Mouse (Mus musculus): Measurements from ENCODE around the gene Ube2f. TPM values are rescaled to one million over a fixed set of nuclear protein-coding genes. Genes with fewer than 3 reads are reported as not detected.
A peak's percentile ranks its signal among the peaks of the same experiment; 100 is the strongest.

The Ube2f gene
- polyA plus RNA-seq, 1 experiment from 2014 or later, result 84.7 TPM

DNA sequence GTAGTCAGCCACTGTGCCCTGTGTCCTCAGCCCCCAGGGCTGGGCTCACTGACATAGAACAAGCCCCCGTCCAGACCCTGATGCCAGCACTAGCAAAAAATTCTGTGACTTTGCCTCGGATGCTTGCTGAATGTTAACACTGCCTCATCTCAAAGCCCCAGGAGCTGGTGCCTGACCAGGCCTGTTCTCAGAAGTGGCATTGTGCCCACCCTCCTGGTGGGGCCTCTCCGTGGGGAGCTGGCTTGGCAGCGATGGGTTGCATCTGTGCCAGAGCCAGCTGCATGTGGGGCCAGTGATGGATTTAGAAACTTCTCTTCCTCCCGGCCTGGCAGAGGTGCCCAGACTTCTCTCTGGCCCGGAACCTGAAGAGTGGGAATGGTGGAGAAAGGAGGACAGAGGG is 40.3 kb upstream of the Ube2f start:
- Histone ChIP-seq H3K27ac (ENCODE audit: low read depth, low read length) (no peak overlapping the region), H3K4me2 (ENCODE audit: low read depth, low read length, severe bottlenecking) (no peak overlapping the region), H3K9me3 (ENCODE audit: control insufficient read depth, low read length) (no peaks in the 10 kb centered on the region), H3K9ac (ENCODE audit: low read length) (no peak overlapping the region), H3K36me3 (ENCODE audit: control insufficient read depth, insufficient read depth, low read length) (no peaks in the 10 kb centered on the region), H3K4me1 (replicated peaks; ENCODE audit: control insufficient read depth, insufficient read depth, low read length) (no peaks in the 10 kb centered on the region), H3K4me3 (ENCODE audit: low read depth, low read length) (no peak overlapping the region), H3K27me3 (ENCODE audit: control insufficient read depth, insufficient read depth, low read length) (no peaks in the 10 kb centered on the region)
- WGBS, result 90% methylated on average over 6 of the region's 6 CpGs
- ATAC-seq (replicated peaks; ENCODE audit: low FRiP score), result no peak
- no peak for DNase-seq (ENCODE audit: low spot score)

GRCm38 (mm10) chr1:91211099-91211498 is 39.0 kb upstream of the Ube2f start:
- Histone ChIP-seq H3K4me3 (ENCODE audit: low read depth, low read length) (no peak overlapping the region), H3K36me3 (ENCODE audit: control insufficient read depth, insufficient read depth, low read length) (no peaks in the 10 kb centered on the region), H3K4me2 (ENCODE audit: low read depth, low read length, severe bottlenecking) (no peak overlapping the region), H3K4me1 (replicated peaks; ENCODE audit: control insufficient read depth, insufficient read depth, low read length) (no peaks in the 10 kb centered on the region), H3K27me3 (ENCODE audit: control insufficient read depth, insufficient read depth, low read length) (no peaks in the 10 kb centered on the region), H3K9ac (ENCODE audit: low read length) (no peak overlapping the region), H3K9me3 (ENCODE audit: control insufficient read depth, low read length) (no peaks in the 10 kb centered on the region), H3K27ac (ENCODE audit: low read depth, low read length) (no peak overlapping the region)
- no peak for ATAC-seq (replicated peaks; ENCODE audit: low FRiP score)
- 75% methylated on average over 1 of the region's 1 CpGs for WGBS
- peak; percentile 66 for DNase-seq (ENCODE audit: low spot score)

DNA sequence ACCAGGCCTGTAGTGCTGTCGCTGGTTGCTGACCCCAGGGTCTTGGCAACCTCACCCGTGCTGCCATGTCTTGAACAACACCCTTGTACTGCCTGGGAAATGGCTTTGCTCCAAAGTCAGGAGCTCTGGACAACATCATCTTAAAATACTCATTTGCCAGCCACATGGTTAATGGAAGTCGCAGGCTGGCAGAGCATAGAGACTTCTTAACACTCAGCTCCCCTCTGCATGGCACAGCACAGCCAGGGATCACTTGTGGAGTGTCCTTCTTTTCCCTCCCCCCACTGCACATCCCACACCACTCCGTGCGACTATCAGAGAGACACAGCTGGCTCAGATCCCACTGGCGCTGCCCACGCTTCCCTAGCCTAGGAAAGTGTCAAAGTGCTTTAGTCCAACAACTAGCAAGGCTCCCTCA is 38.5 kb upstream of the Ube2f start:
- Histone ChIP-seq H3K27me3 (ENCODE audit: control insufficient read depth, insufficient read depth, low read length) (no peaks in the 10 kb centered on the region), H3K9me3 (ENCODE audit: control insufficient read depth, low read length) (no peaks in the 10 kb centered on the region), H3K36me3 (ENCODE audit: control insufficient read depth, insufficient read depth, low read length) (no peaks in the 10 kb centered on the region), H3K27ac (ENCODE audit: low read depth, low read length) (no peak overlapping the region), H3K4me3 (ENCODE audit: low read depth, low read length) (no peak overlapping the region), H3K4me2 (ENCODE audit: low read depth, low read length, severe bottlenecking) (no peak overlapping the region), H3K9ac (ENCODE audit: low read length) (no peak overlapping the region), H3K4me1 (replicated peaks; ENCODE audit: control insufficient read depth, insufficient read depth, low read length) (no peaks in the 10 kb centered on the region)
- WGBS, result 89% methylated on average over 7 of the region's 7 CpGs
- ATAC-seq (replicated peaks; ENCODE audit: low FRiP score) (no peak), DNase-seq (ENCODE audit: low spot score) (no peak)

DNA sequence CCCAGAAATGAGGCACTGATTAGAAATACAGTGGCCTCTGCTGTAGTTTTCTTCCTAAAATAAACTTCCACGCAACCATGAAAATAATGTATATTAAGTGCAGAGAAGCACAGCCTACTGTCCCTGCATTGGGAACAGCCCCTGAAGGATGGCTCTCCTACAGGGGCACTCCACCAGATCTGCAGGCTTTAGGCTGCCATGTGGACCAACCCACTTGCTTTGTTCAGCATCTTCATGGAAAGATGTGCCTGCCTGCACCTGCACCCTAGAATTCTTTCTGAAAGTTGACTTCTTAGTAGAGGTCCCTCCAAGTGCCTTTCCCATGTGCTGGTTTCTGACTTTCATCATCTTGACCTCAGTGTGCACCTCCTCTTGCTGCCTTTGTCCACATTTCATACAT is 34.8 kb upstream of the Ube2f start:
- no peak for ATAC-seq (replicated peaks; ENCODE audit: low FRiP score)
- no peaks in the 10 kb centered on the region for H3K27me3 ChIP-seq (ENCODE audit: control insufficient read depth, insufficient read depth, low read length)
- H3K9me3 ChIP-seq (ENCODE audit: control insufficient read depth, low read length), result no peaks in the 10 kb centered on the region
- H3K36me3 ChIP-seq (ENCODE audit: control insufficient read depth, insufficient read depth, low read length), result no peaks in the 10 kb centered on the region
- H3K4me2 ChIP-seq (ENCODE audit: low read depth, low read length, severe bottlenecking), result no peak overlapping the region
- H3K4me1 ChIP-seq (replicated peaks; ENCODE audit: control insufficient read depth, insufficient read depth, low read length), result no peaks in the 10 kb centered on the region
- WGBS, result 88% methylated on average over 1 of the region's 1 CpGs
- DNase-seq (ENCODE audit: low spot score), result no peak
- H3K27ac ChIP-seq (ENCODE audit: low read depth, low read length), result no peak overlapping the region
- no peak overlapping the region for H3K9ac ChIP-seq (ENCODE audit: low read length)
- no peak overlapping the region for H3K4me3 ChIP-seq (ENCODE audit: low read depth, low read length)

GRCm38 (mm10) chr1:91215981-91216380 is 34.1 kb upstream of the Ube2f start:
- Histone ChIP-seq H3K36me3 (ENCODE audit: control insufficient read depth, insufficient read depth, low read length) (no peaks in the 10 kb centered on the region), H3K27ac (ENCODE audit: low read depth, low read length) (no peak overlapping the region), H3K4me3 (ENCODE audit: low read depth, low read length) (no peak overlapping the region), H3K4me1 (replicated peaks; ENCODE audit: control insufficient read depth, insufficient read depth, low read length) (no peaks in the 10 kb centered on the region), H3K4me2 (ENCODE audit: low read depth, low read length, severe bottlenecking) (no peak overlapping the region), H3K9me3 (ENCODE audit: control insufficient read depth, low read length) (no peaks in the 10 kb centered on the region), H3K27me3 (ENCODE audit: control insufficient read depth, insufficient read depth, low read length) (no peaks in the 10 kb centered on the region), H3K9ac (ENCODE audit: low read length) (no peak overlapping the region)
- no peak for DNase-seq (ENCODE audit: low spot score)
- WGBS, result 68% methylated on average over 1 of the region's 1 CpGs
- no peak for ATAC-seq (replicated peaks; ENCODE audit: low FRiP score)

DNA sequence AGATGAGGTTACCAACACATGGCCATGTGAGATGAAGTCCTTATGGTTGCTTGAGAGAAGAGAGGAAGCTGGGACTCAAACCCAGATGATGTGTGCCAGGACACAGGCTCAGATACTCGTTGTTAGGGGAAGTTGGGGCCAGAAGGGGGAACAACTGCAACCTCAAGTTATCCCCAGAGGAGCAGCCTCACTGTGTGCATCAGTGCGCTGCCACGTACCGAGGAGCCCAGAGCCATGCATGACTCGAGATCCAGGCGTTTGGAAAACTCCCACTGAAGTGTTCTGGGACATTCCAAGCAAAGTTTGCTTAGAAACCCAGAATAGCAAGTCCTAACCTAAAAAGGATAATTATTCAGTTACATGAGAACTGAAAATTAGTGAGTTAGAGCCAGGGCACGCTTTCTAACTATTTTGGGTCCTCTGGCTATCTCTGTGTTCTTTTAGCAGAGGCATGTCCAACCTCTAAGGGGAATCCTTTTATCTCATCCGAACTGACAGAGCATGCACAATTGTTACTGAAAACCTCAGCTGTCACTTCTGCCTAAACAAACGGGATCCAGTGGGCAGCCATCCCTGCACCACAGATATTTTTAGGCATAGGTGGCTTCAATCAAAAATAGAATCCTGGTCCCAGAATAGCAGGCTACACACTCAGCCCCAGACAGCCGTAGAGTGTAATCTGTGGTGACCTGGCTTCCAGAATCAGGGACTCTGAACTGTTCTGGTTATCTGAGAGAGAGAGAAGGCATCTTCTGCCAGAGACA is 33.4 kb upstream of the Ube2f start:
- no peak for DNase-seq (ENCODE audit: low spot score)
- H3K36me3 ChIP-seq (ENCODE audit: control insufficient read depth, insufficient read depth, low read length), result no peaks in the 10 kb centered on the region
- no peak overlapping the region for H3K4me2 ChIP-seq (ENCODE audit: low read depth, low read length, severe bottlenecking)
- H3K4me1 ChIP-seq (replicated peaks; ENCODE audit: control insufficient read depth, insufficient read depth, low read length), result no peaks in the 10 kb centered on the region
- H3K27me3 ChIP-seq (ENCODE audit: control insufficient read depth, insufficient read depth, low read length), result no peaks in the 10 kb centered on the region
- H3K27ac ChIP-seq (ENCODE audit: low read depth, low read length), result no peak overlapping the region
- no peaks in the 10 kb centered on the region for H3K9me3 ChIP-seq (ENCODE audit: control insufficient read depth, low read length)
- no peak overlapping the region for H3K9ac ChIP-seq (ENCODE audit: low read length)
- ATAC-seq (replicated peaks; ENCODE audit: low FRiP score), result no peak
- WGBS, result 75% methylated on average over 10 of the region's 10 CpGs
- no peak overlapping the region for H3K4me3 ChIP-seq (ENCODE audit: low read depth, low read length)

DNA sequence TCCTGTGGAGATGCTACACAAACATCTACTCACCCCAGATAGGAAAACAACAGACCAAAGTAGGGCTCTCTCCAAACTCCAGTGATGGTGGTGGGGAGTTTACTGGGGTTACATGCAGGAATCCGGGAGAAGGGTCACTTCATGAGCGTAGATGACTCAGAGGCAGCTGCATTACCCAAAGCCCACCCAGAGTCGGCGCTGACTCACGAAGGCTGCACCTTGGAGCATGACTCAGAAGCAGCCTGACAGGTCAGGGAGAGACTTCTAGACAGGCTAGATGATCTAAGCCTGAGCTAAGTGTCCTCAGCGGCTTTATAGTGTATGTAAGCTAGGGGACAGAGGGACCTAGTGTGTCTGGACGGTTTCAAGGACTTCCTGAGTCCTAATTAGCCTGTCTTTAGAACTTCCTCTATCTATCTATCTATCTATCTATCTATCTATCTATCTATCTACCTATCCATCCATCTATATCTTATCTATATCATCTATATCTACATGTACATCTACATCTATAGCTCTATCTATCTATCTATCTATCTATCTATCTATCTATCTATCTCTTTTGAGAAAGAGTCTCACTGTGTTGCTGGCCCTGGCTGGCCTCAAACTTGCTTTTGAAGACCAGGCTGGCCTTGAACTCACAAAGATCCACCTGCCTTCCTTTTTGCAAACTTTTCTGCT is 30.3 kb upstream of the Ube2f start:
- ATAC-seq (replicated peaks; ENCODE audit: low FRiP score), result no peak
- H3K9me3 ChIP-seq (ENCODE audit: control insufficient read depth, low read length), result no peaks in the 10 kb centered on the region
- 91% methylated on average over 7 of the region's 7 CpGs for WGBS
- H3K4me2 ChIP-seq (ENCODE audit: low read depth, low read length, severe bottlenecking), result no peak overlapping the region
- no peak overlapping the region for H3K9ac ChIP-seq (ENCODE audit: low read length)
- H3K4me3 ChIP-seq (ENCODE audit: low read depth, low read length), result no peak overlapping the region
- no peak for DNase-seq (ENCODE audit: low spot score)
- H3K4me1 ChIP-seq (replicated peaks; ENCODE audit: control insufficient read depth, insufficient read depth, low read length), result no peaks in the 10 kb centered on the region
- H3K36me3 ChIP-seq (ENCODE audit: control insufficient read depth, insufficient read depth, low read length), result no peaks in the 10 kb centered on the region
- H3K27me3 ChIP-seq (ENCODE audit: control insufficient read depth, insufficient read depth, low read length), result no peaks in the 10 kb centered on the region
- no peak overlapping the region for H3K27ac ChIP-seq (ENCODE audit: low read depth, low read length)

- no peak for ATAC-seq (replicated peaks; ENCODE audit: low FRiP score)
- 91% methylated on average over 3 of the region's 3 CpGs for WGBS
- DNase-seq (ENCODE audit: low spot score), result no peak
- H3K9ac ChIP-seq (ENCODE audit: low read length), result no peak overlapping the region
- no peaks in the 10 kb centered on the region for H3K9me3 ChIP-seq (ENCODE audit: control insufficient read depth, low read length)
- no peaks in the 10 kb centered on the region for H3K27me3 ChIP-seq (ENCODE audit: control insufficient read depth, insufficient read depth, low read length)
- H3K4me2 ChIP-seq (ENCODE audit: low read depth, low read length, severe bottlenecking), result no peak overlapping the region
- no peak overlapping the region for H3K4me3 ChIP-seq (ENCODE audit: low read depth, low read length)
- no peaks in the 10 kb centered on the region for H3K36me3 ChIP-seq (ENCODE audit: control insufficient read depth, insufficient read depth, low read length)
- no peak overlapping the region for H3K27ac ChIP-seq (ENCODE audit: low read depth, low read length)
- H3K4me1 ChIP-seq (replicated peaks; ENCODE audit: control insufficient read depth, insufficient read depth, low read length), result no peaks in the 10 kb centered on the region
These were observed 29.8 kb upstream of the Ube2f start for GRCm38 (mm10) chr1:91220322-91220672.

DNA sequence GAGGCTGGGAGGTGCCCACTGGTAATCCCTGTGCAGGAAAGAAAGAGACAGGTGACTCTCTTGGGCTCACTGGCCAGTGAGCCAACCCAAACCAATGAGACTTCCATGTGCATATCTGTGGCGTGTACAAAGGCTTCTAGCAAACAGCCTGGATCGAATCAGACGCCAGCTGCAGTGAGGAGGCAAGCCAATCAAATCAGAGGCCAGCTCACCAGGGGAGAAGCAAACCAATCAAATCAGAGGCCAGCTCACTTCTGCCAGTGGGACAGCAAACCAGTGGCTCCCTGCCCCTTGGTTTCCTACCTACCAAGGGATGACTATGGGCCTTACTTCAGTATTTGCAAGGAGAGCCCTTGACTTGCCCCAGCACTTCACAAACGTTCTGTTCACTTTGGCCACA is 23.5 kb upstream of the Ube2f start:
- no peaks in the 10 kb centered on the region for H3K36me3 ChIP-seq (ENCODE audit: control insufficient read depth, insufficient read depth, low read length)
- ATAC-seq (replicated peaks; ENCODE audit: low FRiP score) (no peak), DNase-seq (ENCODE audit: low spot score) (no peak)
- no peaks in the 10 kb centered on the region for H3K4me1 ChIP-seq (replicated peaks; ENCODE audit: control insufficient read depth, insufficient read depth, low read length)
- H3K27ac ChIP-seq (ENCODE audit: low read depth, low read length), result no peak overlapping the region
- H3K9ac ChIP-seq (ENCODE audit: low read length), result no peak overlapping the region
- H3K9me3 ChIP-seq (ENCODE audit: control insufficient read depth, low read length), result no peaks in the 10 kb centered on the region
- H3K27me3 ChIP-seq (ENCODE audit: control insufficient read depth, insufficient read depth, low read length), result no peaks in the 10 kb centered on the region
- WGBS, result 75% methylated on average over 4 of the region's 4 CpGs
- H3K4me3 ChIP-seq (ENCODE audit: low read depth, low read length), result no peak overlapping the region
- no peak overlapping the region for H3K4me2 ChIP-seq (ENCODE audit: low read depth, low read length, severe bottlenecking)
